27 mouse cellular contexts compared by ENCODE assay signal in the genomic region with DNA sequence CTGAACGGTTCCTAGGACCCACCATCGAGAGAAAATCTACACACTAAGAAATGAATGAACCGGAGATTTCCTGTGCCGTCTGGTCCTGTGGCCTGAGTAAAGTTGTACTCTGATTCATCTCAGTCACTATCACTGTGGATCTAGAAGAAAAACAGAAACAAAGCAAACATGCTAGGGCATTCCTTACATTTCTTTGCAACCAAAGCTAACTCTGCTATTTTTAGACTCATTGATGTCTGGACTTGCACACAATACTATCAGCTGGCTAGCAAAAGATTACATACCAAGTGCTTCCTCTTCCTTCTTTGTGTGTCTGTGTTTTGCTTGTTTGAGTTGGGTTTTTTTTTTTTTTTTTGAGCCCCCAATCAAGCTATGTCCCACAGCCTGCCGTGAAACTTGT. TPM values are rescaled to one million over a fixed set of nuclear protein-coding genes. Genes with fewer than 3 reads are reported as not detected.
A peak's percentile ranks its signal among the peaks of the same experiment; 100 is the strongest.
DNase-seq lines count a peak whose midpoint lies in the region; ATAC-seq and TF ChIP-seq lines count a peak whose summit lies in the region.
"Had no signal": no experiment of that assay in that cellular context is flagged by ENCODE, and none has a peak within 500 bp of the region (broad histone marks: within the 10 kb centered on the region; RNA-seq: fewer than 3 reads in every experiment).

No protein-coding gene starts in this region.

- H3K36me3 ChIP-seq in heart, embryonic 16.5 days (ENCODE audit: control insufficient read depth, insufficient read depth), result no peaks in the 10 kb centered on the region
- H3K36me3 ChIP-seq in lung, embryonic 16.5 days (ENCODE audit: control insufficient read depth, insufficient read depth, low read length), result no peaks in the 10 kb centered on the region
- no peaks in the 10 kb centered on the region for H3K36me3 ChIP-seq in stomach, postnatal 0 days (ENCODE audit: control insufficient read depth, insufficient read depth, low read length)
- H3K36me3 ChIP-seq: embryonic facial prominence, embryonic 15.5 days; forebrain, embryonic 10.5 days; hindbrain, embryonic 12.5 days; liver, embryonic 12.5 days; midbrain, embryonic 10.5 days had no signal

- no peak for TF ChIP-seq EP300 in stomach, postnatal 0 days (optimal IDR thresholded peaks at IDR 0.05)

- no peaks in the 10 kb centered on the region for H3K27me3 ChIP-seq in heart, embryonic 16.5 days (ENCODE audit: control insufficient read depth, insufficient read depth, low read length)
- H3K27me3 ChIP-seq in lung, embryonic 16.5 days (ENCODE audit: control insufficient read depth, insufficient read depth, low read depth, low read length), result no peaks in the 10 kb centered on the region
- no peaks in the 10 kb centered on the region for H3K27me3 ChIP-seq in Patski
- no peaks in the 10 kb centered on the region for H3K27me3 ChIP-seq in stomach, postnatal 0 days (ENCODE audit: control insufficient read depth, insufficient read depth, low read length)
- H3K27me3 ChIP-seq: embryonic facial prominence, embryonic 15.5 days; hindbrain, embryonic 12.5 days had no signal

- WGBS in heart, embryonic 16.5 days, result 8% methylated on average over 5 of the region's 5 CpGs
- 23% methylated on average over 5 of the region's 5 CpGs for WGBS in lung, embryonic 16.5 days
- 35% methylated on average over 5 of the region's 5 CpGs for WGBS in stomach, postnatal 0 days

- H3K4me3 ChIP-seq in heart, embryonic 16.5 days (ENCODE audit: low read length), result peak overlapping the region; percentile 34
- H3K4me3 ChIP-seq in lung, embryonic 16.5 days (ENCODE audit: low read length), result no peak overlapping the region
- no peak overlapping the region for H3K4me3 ChIP-seq in stomach, postnatal 0 days (ENCODE audit: low read depth, low read length)
- H3K4me3 ChIP-seq: embryonic facial prominence, embryonic 15.5 days; forebrain, embryonic 10.5 days; gastrocnemius, adult 2 months; hindbrain, embryonic 12.5 days; left cerebral cortex, adult 2 months; liver, embryonic 12.5 days; midbrain, embryonic 10.5 days had no signal

- CTCF ChIA-PET in Patski (lab: Charles Lee), result interaction anchor here (1.2 to 1.7 kb wide), 3 partner anchors 8 to 31 kb away, joined by 3 to 5 read pairs (median 4); no protein-coding TSS in a partner anchor

- DNase-seq in heart, adult 18-20 months, result no peak
- DNase-seq in lung, postnatal 14 days, result no peak
- DNase-seq in Patski (ENCODE audit: low read depth, low spot score), result no peak
- DNase-seq in stomach, postnatal 0 days (ENCODE audit: low spot score), result no peak
- no peak for DNase-seq in thymus, postnatal 4 days
- no peak for DNase-seq in spleen, adult 12 weeks (ENCODE audit: low spot score)
- DNase-seq: adrenal gland, postnatal 36 days; cerebellum, adult 2 months; cerebellum, postnatal 36 days; gastrocnemius, adult 2 months; kidney, adult 2 months; kidney, postnatal 36 days; left cerebral cortex, postnatal 4 days; lung, postnatal 36 days; thymus, postnatal 14 days had no signal

- H3K9ac ChIP-seq in heart, embryonic 16.5 days (ENCODE audit: low read length), result peak overlapping the region; percentile 38; the same call in 1 of the 2 replicates
- H3K9ac ChIP-seq in lung, embryonic 16.5 days (ENCODE audit: low read length), result no peak overlapping the region
- no peak overlapping the region for H3K9ac ChIP-seq in stomach, postnatal 0 days (ENCODE audit: low read length)
- H3K9ac ChIP-seq: embryonic facial prominence, embryonic 15.5 days; hindbrain, embryonic 12.5 days; liver, embryonic 12.5 days had no signal

- in situ Hi-C loops in Patski (cut with MboI; ENCODE audit: low pct_unique_long_range_greater_than_20kb), result no loop called here

- H3K4me1 ChIP-seq in heart, embryonic 16.5 days (ENCODE audit: control insufficient read depth, insufficient read depth, low read length), result peaks cover 22% of the 10 kb centered on the region
- peaks cover 13% of the 10 kb centered on the region for H3K4me1 ChIP-seq in lung, embryonic 16.5 days (replicated peaks; ENCODE audit: control insufficient read depth, insufficient read depth, low read length)
- H3K4me1 ChIP-seq in stomach, postnatal 0 days (replicated peaks; ENCODE audit: control insufficient read depth, insufficient read depth), result peaks cover 9% of the 10 kb centered on the region

- no peak for TF ChIP-seq CTCF in Patski (IDR thresholded peaks at IDR 0.05)
- TF ChIP-seq CTCF in stomach, postnatal 0 days (IDR thresholded peaks at IDR 0.05; ENCODE audit: low read depth), result no peak

- peak overlapping the region; percentile 57 for H3K4me2 ChIP-seq in heart, embryonic 16.5 days (ENCODE audit: low read depth, low read length)
- H3K4me2 ChIP-seq in lung, embryonic 16.5 days (ENCODE audit: low read depth, low read length), result no peak overlapping the region
- H3K4me2 ChIP-seq in stomach, postnatal 0 days (replicated peaks; ENCODE audit: low read depth), result no peak overlapping the region
- H3K4me2 ChIP-seq: embryonic facial prominence, embryonic 15.5 days; hindbrain, embryonic 12.5 days; liver, embryonic 12.5 days had no signal

- ATAC-seq in heart, embryonic 16.5 days (replicated peaks; ENCODE audit: extremely low read depth, insufficient read depth, low FRiP score), result no peak
- no peak for ATAC-seq in lung, embryonic 16.5 days (ENCODE audit: low read depth)
- peak; percentile 96 for ATAC-seq in Patski
- peak; percentile 59 for ATAC-seq in stomach, postnatal 0 days (ENCODE audit: low FRiP score, low TSS enrichment)
- ATAC-seq: inflammation-experienced regulatory T-cells, adult 6 months; liver, embryonic 12.5 days had no signal

- no peaks in the 10 kb centered on the region for H3K9me3 ChIP-seq in heart, embryonic 16.5 days (replicated peaks; ENCODE audit: control insufficient read depth, low read length)
- H3K9me3 ChIP-seq in lung, embryonic 16.5 days (ENCODE audit: control insufficient read depth, low read length), result no peaks in the 10 kb centered on the region
- H3K9me3 ChIP-seq in stomach, postnatal 0 days (ENCODE audit: control insufficient read depth, low read length), result no peaks in the 10 kb centered on the region
- H3K9me3 ChIP-seq: embryonic facial prominence, embryonic 15.5 days; forebrain, embryonic 10.5 days; hindbrain, embryonic 12.5 days; liver, embryonic 12.5 days; midbrain, embryonic 10.5 days had no signal

- POLR2A ChIA-PET in Patski (lab: Charles Lee), result interaction anchor here (0.6 kb wide), 1 partner anchor 102 kb away, joined by 3 read pairs; no protein-coding TSS in a partner anchor

- H3K27ac ChIP-seq in heart, embryonic 16.5 days (ENCODE audit: low read length), result peak overlapping the region; percentile 42; the same call in 1 of the 2 replicates
- H3K27ac ChIP-seq in lung, embryonic 16.5 days (ENCODE audit: low read length), result 0 out of 2 replicates have a peak overlapping the region, but pooled peaks have one; percentile 16
- no peak overlapping the region for H3K27ac ChIP-seq in stomach, postnatal 0 days (replicated peaks)
- H3K27ac ChIP-seq: embryonic facial prominence, embryonic 15.5 days; forebrain, embryonic 10.5 days; gastrocnemius, adult 2 months; hindbrain, embryonic 12.5 days; left cerebral cortex, adult 2 months; liver, embryonic 12.5 days; midbrain, embryonic 10.5 days had no signal

RNA-seq across cellular contexts. Expression of gene Fam213a, which starts 3.9 kb away (rescaled TPM):
- 35.8 and 40.3 TPM in 2 replicates for polyA plus RNA-seq in heart, embryonic 16.5 days (2015; fragmentation: Nextera tagmentation; extraction: Ambion mirVana)
- 10 to 100 TPM; 33.8 to 46.0 TPM for total RNA-seq in heart, adult 18-20 months (2021)
- polyA plus RNA-seq in lung, embryonic 16.5 days (2015; fragmentation: Nextera tagmentation; extraction: Ambion mirVana), result 131 and 132 TPM in 2 replicates
- 13.2 TPM for polyA plus RNA-seq in Patski (2021)
- polyA plus RNA-seq in stomach, postnatal 0 days (2015; fragmentation: Nextera tagmentation; extraction: Ambion mirVana), result 32.4 and 34.5 TPM in 2 replicates

RNA-seq across cellular contexts. Expression of gene Tspan14, which starts 50.9 kb away (rescaled TPM):
- 44.4 and 46.1 TPM in 2 replicates for polyA plus RNA-seq in heart, embryonic 16.5 days (2015; fragmentation: Nextera tagmentation; extraction: Ambion mirVana)
- 10 to 100 TPM; 13.8 to 18.2 TPM for total RNA-seq in heart, adult 18-20 months (2021)
- polyA plus RNA-seq in lung, embryonic 16.5 days (2015; fragmentation: Nextera tagmentation; extraction: Ambion mirVana), result 104 TPM in 2 replicates
- polyA plus RNA-seq in Patski (2021), result 59.0 TPM
- polyA plus RNA-seq in stomach, postnatal 0 days (2015; fragmentation: Nextera tagmentation; extraction: Ambion mirVana), result 38.1 and 38.8 TPM in 2 replicates

RNA-seq across cellular contexts. Expression of gene Dydc2, which starts 51.5 kb away (rescaled TPM):
- polyA plus RNA-seq in heart, embryonic 16.5 days (2015; fragmentation: Nextera tagmentation; extraction: Ambion mirVana), result 0.17 TPM in 1 of 2 replicates, not detected in the other
- total RNA-seq in heart, adult 18-20 months (2021), result not detected
- polyA plus RNA-seq in lung, embryonic 16.5 days (2015; fragmentation: Nextera tagmentation; extraction: Ambion mirVana), result 0.70 and 0.89 TPM in 2 replicates
- 0.26 TPM for polyA plus RNA-seq in Patski (2021)
- not detected in 2 replicates for polyA plus RNA-seq in stomach, postnatal 0 days (2015; fragmentation: Nextera tagmentation; extraction: Ambion mirVana)
- total RNA-seq: ES-E14; gastrocnemius, adult 2 months; midbrain, postnatal 0 days had no signal
- polyA plus RNA-seq: inflammation-experienced regulatory T-cells, adult 6 months; kidney, adult 2 months; liver, embryonic 12.5 days had no signal

RNA-seq across cellular contexts. Expression of gene Dydc1, which starts 55.3 kb away (rescaled TPM):
- polyA plus RNA-seq in heart, embryonic 16.5 days (2015; fragmentation: Nextera tagmentation; extraction: Ambion mirVana), result not detected in 2 replicates
- total RNA-seq in heart, adult 18-20 months (2021), result not detected
- 0.19 and 0.44 TPM in 2 replicates for polyA plus RNA-seq in lung, embryonic 16.5 days (2015; fragmentation: Nextera tagmentation; extraction: Ambion mirVana)
- not detected for polyA plus RNA-seq in Patski (2021)
- not detected in 2 replicates for polyA plus RNA-seq in stomach, postnatal 0 days (2015; fragmentation: Nextera tagmentation; extraction: Ambion mirVana)
- total RNA-seq: ES-E14; gastrocnemius, adult 2 months; left cerebral cortex, adult 2 months; left cerebral cortex, postnatal 4 days had no signal
- polyA plus RNA-seq: cerebellum, adult 2 months; forebrain, embryonic 10.5 days; gonadal fat pad, adult 2 months; inflammation-experienced regulatory T-cells, adult 6 months; kidney, adult 2 months; liver, embryonic 12.5 days; midbrain, embryonic 10.5 days had no signal

Comparison
In these comparisons a context has a peak if more than half of its experiments do, and no peak if none do; other contexts are left out.
1. ATAC-seq: peak in Patski (single experiment) and stomach, postnatal 0 days (single experiment); none in heart, embryonic 16.5 days (single experiment) and lung, embryonic 16.5 days (single experiment).